Mouse (Mus musculus): ENCODE data around the gene Tmem186. TPM values are rescaled to one million over a fixed set of nuclear protein-coding genes. Genes with fewer than 3 reads are reported as not detected.

The Tmem186 gene
- polyA plus RNA-seq, 2 experiments: 6.5 to 7.9 TPM

- Histone ChIP-seq H3K4me1 (replicated peaks; ENCODE audit: control insufficient read depth in 2 of 2, insufficient read depth in 2 of 2, low read length in 1 of 2) (peaks cover 8 to 10% of the 10 kb centered on the region in 2 experiments), H3K36me3 (replicated peaks; ENCODE audit: control insufficient read depth, insufficient read depth, low read depth) (peaks cover 33% of the 10 kb centered on the region), H3K4me2 (ENCODE audit: low read depth) (no peak overlapping the region), H3K27ac (no peak overlapping the region), H3K27me3 (ENCODE audit: control insufficient read depth, insufficient read depth, low read length) (no peaks in the 10 kb centered on the region), H3K9ac (replicated peaks) (no peak overlapping the region), H3K4me3 (ENCODE audit: insufficient read depth in 1 of 2, low read depth in 2 of 2, low read length in 2 of 2) (no peak overlapping the region), H3K9me3 (ENCODE audit: control insufficient read depth, low read length) (no peaks in the 10 kb centered on the region)
- peak; percentile 58 for ATAC-seq (ENCODE audit: insufficient read depth)
- WGBS (ENCODE audit: insufficient replicate concordance): 58% methylated on average over 9 of the region's 9 CpGs
- peak; percentile 81 for TF ChIP-seq CTCF (IDR thresholded peaks at IDR 0.05; ENCODE audit: low read depth)
- no peak for TF ChIP-seq EP300 (IDR thresholded peaks at IDR 0.05; ENCODE audit: low read depth)
- no peak for DNase-seq (ENCODE audit: low read depth in 3 of 3, low spot score in 3 of 3)
Measured at GRCm38 (mm10) chr16:8655599-8655998, 18.1 kb upstream of the Tmem186 start.

GRCm38 (mm10) chr16:8655108-8655507 is 17.6 kb upstream of the Tmem186 start:
- DNase-seq (ENCODE audit: low read depth in 3 of 3, low spot score in 3 of 3) (no peak), ATAC-seq (ENCODE audit: insufficient read depth) (no peak)
- H3K4me3 ChIP-seq (ENCODE audit: insufficient read depth in 1 of 2, low read depth in 2 of 2, low read length in 2 of 2): no peak overlapping the region
- WGBS (ENCODE audit: insufficient replicate concordance): 80% methylated on average over 6 of the region's 6 CpGs
- no peak overlapping the region for H3K9ac ChIP-seq (replicated peaks)
- H3K36me3 ChIP-seq (replicated peaks; ENCODE audit: control insufficient read depth, insufficient read depth, low read depth): peaks cover 30% of the 10 kb centered on the region
- no peaks in the 10 kb centered on the region for H3K9me3 ChIP-seq (ENCODE audit: control insufficient read depth, low read length)
- peaks cover 8 to 10% of the 10 kb centered on the region in 2 experiments for H3K4me1 ChIP-seq (replicated peaks; ENCODE audit: control insufficient read depth in 2 of 2, insufficient read depth in 2 of 2, low read length in 1 of 2)
- no peak overlapping the region for H3K27ac ChIP-seq
- no peak overlapping the region for H3K4me2 ChIP-seq (ENCODE audit: low read depth)
- no peak for TF ChIP-seq CTCF (IDR thresholded peaks at IDR 0.05; ENCODE audit: low read depth)
- TF ChIP-seq EP300 (IDR thresholded peaks at IDR 0.05; ENCODE audit: low read depth): no peak
- no peaks in the 10 kb centered on the region for H3K27me3 ChIP-seq (ENCODE audit: control insufficient read depth, insufficient read depth, low read length)

- DNase-seq (ENCODE audit: low read depth in 3 of 3, low spot score in 3 of 3) (no peak), ATAC-seq (ENCODE audit: insufficient read depth) (no peak)
- peaks cover 45% of the 10 kb centered on the region for H3K36me3 ChIP-seq (replicated peaks; ENCODE audit: control insufficient read depth, insufficient read depth, low read depth)
- no peak overlapping the region for H3K4me3 ChIP-seq (ENCODE audit: insufficient read depth in 1 of 2, low read depth in 2 of 2, low read length in 2 of 2)
- H3K9ac ChIP-seq (replicated peaks): no peak overlapping the region
- H3K27me3 ChIP-seq (ENCODE audit: control insufficient read depth, insufficient read depth, low read length): no peaks in the 10 kb centered on the region
- no peak for TF ChIP-seq CTCF (IDR thresholded peaks at IDR 0.05; ENCODE audit: low read depth)
- TF ChIP-seq EP300 (IDR thresholded peaks at IDR 0.05; ENCODE audit: low read depth): no peak
- peaks cover 0 to 1% of the 10 kb centered on the region in 2 experiments; a peak in 2 of 4 replicates for H3K4me1 ChIP-seq (replicated peaks; ENCODE audit: control insufficient read depth in 2 of 2, insufficient read depth in 2 of 2, low read length in 1 of 2)
- H3K27ac ChIP-seq: no peak overlapping the region
- H3K4me2 ChIP-seq (ENCODE audit: low read depth): no peak overlapping the region
- H3K9me3 ChIP-seq (ENCODE audit: control insufficient read depth, low read length): no peaks in the 10 kb centered on the region
- 82% methylated on average over 3 of the region's 3 CpGs for WGBS (ENCODE audit: insufficient replicate concordance)
Measured at GRCm38 (mm10) chr16:8650007-8650406, 12.5 kb upstream of the Tmem186 start.

GRCm38 (mm10) chr16:8645546-8645945 is 8.0 kb upstream of the Tmem186 start:
- WGBS (ENCODE audit: insufficient replicate concordance): 83% methylated on average over 6 of the region's 6 CpGs
- Histone ChIP-seq H3K4me1 (replicated peaks; ENCODE audit: control insufficient read depth in 2 of 2, insufficient read depth in 2 of 2, low read length in 1 of 2) (no peaks in the 10 kb centered on the region), H3K27ac (no peak overlapping the region), H3K9me3 (ENCODE audit: control insufficient read depth, low read length) (no peaks in the 10 kb centered on the region), H3K36me3 (replicated peaks; ENCODE audit: control insufficient read depth, insufficient read depth, low read depth) (peaks cover 59% of the 10 kb centered on the region), H3K4me2 (ENCODE audit: low read depth) (no peak overlapping the region), H3K27me3 (ENCODE audit: control insufficient read depth, insufficient read depth, low read length) (no peaks in the 10 kb centered on the region), H3K4me3 (ENCODE audit: insufficient read depth in 1 of 2, low read depth in 2 of 2, low read length in 2 of 2) (no peak overlapping the region), H3K9ac (replicated peaks) (no peak overlapping the region)
- ATAC-seq (ENCODE audit: insufficient read depth): no peak
- DNase-seq (ENCODE audit: low read depth in 3 of 3, low spot score in 3 of 3): no peak
- TF ChIP-seq CTCF (IDR thresholded peaks at IDR 0.05; ENCODE audit: low read depth) (no peak), EP300 (IDR thresholded peaks at IDR 0.05; ENCODE audit: low read depth) (no peak)

GRCm38 (mm10) chr16:8643855-8644254 is 6.3 kb upstream of the Tmem186 start:
- Histone ChIP-seq H3K27ac (no peak overlapping the region), H3K4me2 (ENCODE audit: low read depth) (no peak overlapping the region), H3K9me3 (ENCODE audit: control insufficient read depth, low read length) (no peaks in the 10 kb centered on the region), H3K9ac (replicated peaks) (no peak overlapping the region), H3K4me3 (ENCODE audit: insufficient read depth in 1 of 2, low read depth in 2 of 2, low read length in 2 of 2) (no peak overlapping the region), H3K4me1 (replicated peaks; ENCODE audit: control insufficient read depth in 2 of 2, insufficient read depth in 2 of 2, low read length in 1 of 2) (peaks cover 7 to 9% of the 10 kb centered on the region in 2 experiments), H3K36me3 (replicated peaks; ENCODE audit: control insufficient read depth, insufficient read depth, low read depth) (peaks cover 50% of the 10 kb centered on the region), H3K27me3 (ENCODE audit: control insufficient read depth, insufficient read depth, low read length) (no peaks in the 10 kb centered on the region)
- ATAC-seq (ENCODE audit: insufficient read depth) (peak; percentile 72; the same call in 1 of the 2 replicates), DNase-seq (ENCODE audit: low read depth in 3 of 3, low spot score in 3 of 3) (peak in 2 of 3 experiments; percentile 24 to 42)
- TF ChIP-seq CTCF (IDR thresholded peaks at IDR 0.05; ENCODE audit: low read depth) (peak; percentile 95), EP300 (IDR thresholded peaks at IDR 0.05; ENCODE audit: low read depth) (no peak)
- WGBS (ENCODE audit: insufficient replicate concordance): 63% methylated on average over 2 of the region's 2 CpGs
